Mouse (Mus musculus): ENCODE measurements around the gene H2-D1.

GRCm38 (mm10) chr17:35251162-35251719 is 11.3 kb upstream of the H2-D1 start:
- TF ChIP-seq CTCF (IDR thresholded peaks at IDR 0.05; ENCODE audit: insufficient read depth, low read length) (no peak), POLR2A (IDR thresholded peaks at IDR 0.05; ENCODE audit: borderline replicate concordance, extremely low read depth, low read depth, low read length) (no peak; the same call in 1 of the 2 replicates)
